Mouse (Mus musculus) liver, embryonic 16.5 days (tissue): Measurements from ENCODE around the gene Ccdc149. TPM values are rescaled to one million over a fixed set of nuclear protein-coding genes. Genes with fewer than 3 reads are reported as not detected.

Experiments used
- ATAC-seq: fragments of 200-750 bp; cut with Nextera tagmentation; 2 replicates; pipeline ENCODE4 v1.8.0; 2017; ENCODE audit warnings: low read depth, mild to moderate bottlenecking, moderate number of reproducible peaks, moderate library complexity
- H3K27ac ChIP-seq: fragments of 300-500 bp; sonication (generic); 2 replicates; pipeline ENCODE4 v1.5.1; 2014; ENCODE audit warnings: mild to moderate bottlenecking, low read length
- H3K27me3 ChIP-seq: fragments of 300-500 bp; sonication (generic); 2 replicates; pipeline ENCODE4 v1.6.1; 2014; ENCODE audit warnings: low read depth, low read length, mixed read lengths; ENCODE audit not compliant: control insufficient read depth, insufficient read depth
- H3K36me3 ChIP-seq: fragments of 300-500 bp; sonication (generic); 2 replicates; pipeline ENCODE4 v1.6.1; 2014; ENCODE audit warnings: mild to moderate bottlenecking; ENCODE audit not compliant: control insufficient read depth, insufficient read depth
- H3K4me1 ChIP-seq: fragments of 300-500 bp; sonication (generic); 2 replicates; pipeline ENCODE4 v1.6.1; 2014; ENCODE audit warnings: low read depth, low read length, mixed read lengths; ENCODE audit not compliant: control insufficient read depth
- H3K4me2 ChIP-seq: fragments of 300-500 bp; sonication (generic); 2 replicates; pipeline ENCODE4 v1.6.1; 2014; ENCODE audit warnings: low read depth, low read length, mixed read lengths
- H3K4me3 ChIP-seq: fragments of 300-500 bp; sonication (generic); 2 replicates; pipeline ENCODE4 v1.5.1; 2014; ENCODE audit warnings: low read depth, mild to moderate bottlenecking, low read length
- H3K9ac ChIP-seq: fragments of 300-500 bp; sonication (generic); 2 replicates; pipeline ENCODE4 v1.6.1; 2014; ENCODE audit warnings: low read depth, low read length
- H3K9me3 ChIP-seq: fragments of 300-500 bp; sonication (generic); replicated peaks from 2 replicates; pipeline ENCODE4 v1.6.1; 2016; ENCODE audit warnings: low read length; ENCODE audit not compliant: control insufficient read depth
- WGBS: fragments of 180-500 bp; shearing (Covaris S2); extraction: QIAGEN DNeasy Blood & Tissue Kit; methylation state at CpG from one replicate; pipeline ENCODE4 v1.1.7; 2014; ENCODE audit not compliant: insufficient replicate concordance; 5-methylcytosine and 5-hydroxymethylcytosine counted together
- polyA plus RNA-seq: library from polyadenylated mRNA; unstranded; fragments of >200 nt; fragmentation: Nextera tagmentation; extraction: Ambion mirVana; gene quantifications from 2 replicates; pipeline ENCODE4 v1.2.1, GENCODE M21; 2015

The Ccdc149 gene
- 0.70 and 0.86 TPM in 2 replicates for polyA plus RNA-seq

DNA sequence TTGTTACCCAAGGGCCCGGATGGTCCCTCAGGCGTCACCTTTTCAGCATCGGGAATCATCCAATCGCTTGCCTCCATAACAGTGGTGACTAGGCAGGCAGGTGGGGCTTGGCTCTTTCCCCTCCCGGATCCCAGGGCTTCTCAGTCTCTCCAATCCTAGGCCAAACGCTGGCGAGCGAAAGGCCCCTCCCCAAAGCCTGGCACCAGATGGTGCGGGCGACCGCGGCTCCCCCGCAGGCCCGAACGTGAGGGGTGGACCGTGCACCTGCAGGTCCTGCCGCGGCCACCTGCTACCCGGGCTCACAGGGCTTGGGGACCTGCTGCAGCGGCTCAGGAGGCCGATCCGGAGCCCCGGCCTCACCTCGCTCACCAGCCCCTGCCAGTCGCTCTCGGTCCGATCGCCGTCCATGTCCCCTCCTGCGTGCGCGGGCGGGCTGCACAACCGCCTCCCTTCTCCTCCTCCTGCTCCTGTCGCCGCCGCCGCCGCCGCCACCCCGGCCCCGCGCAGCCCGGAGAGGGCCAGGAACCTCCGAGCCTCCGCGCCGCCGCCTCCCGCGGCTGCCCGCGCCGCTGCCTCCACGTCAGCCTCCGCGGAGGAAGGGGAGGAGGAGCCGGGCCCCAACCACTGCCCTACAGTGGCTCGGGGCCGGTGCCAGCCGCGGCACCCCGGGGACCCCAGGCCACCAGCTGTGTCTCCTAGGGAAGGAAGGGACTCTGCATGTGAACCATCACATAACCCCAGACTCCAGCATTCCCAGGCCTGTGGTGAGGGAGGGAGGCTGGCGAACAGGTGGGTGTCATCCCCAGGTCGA lies at the start of gene Ccdc149:
Gene Ccdc149 (minus strand): TSS at position 531 of the 811 bp plus-strand sequence.
- peak; percentile 89 for ATAC-seq
- peak within 1 kb of the TSS; percentile 63 for H3K4me3 ChIP-seq
- peak within 1 kb of the TSS; percentile 62 for H3K9ac ChIP-seq
- H3K9me3 ChIP-seq = no peaks in the 10 kb centered on the region
- WGBS = 2% methylated on average over 62 of the region's 65 CpGs
- no peaks in the 10 kb centered on the region for H3K4me1 ChIP-seq
- peak within 1 kb of the TSS; percentile 63 for H3K4me2 ChIP-seq
- no peaks in the 10 kb centered on the region for H3K36me3 ChIP-seq
- H3K27me3 ChIP-seq = no peaks in the 10 kb centered on the region; the same call in 1 of the 2 replicates
- H3K27ac ChIP-seq = no peak within 1 kb of the TSS

DNA sequence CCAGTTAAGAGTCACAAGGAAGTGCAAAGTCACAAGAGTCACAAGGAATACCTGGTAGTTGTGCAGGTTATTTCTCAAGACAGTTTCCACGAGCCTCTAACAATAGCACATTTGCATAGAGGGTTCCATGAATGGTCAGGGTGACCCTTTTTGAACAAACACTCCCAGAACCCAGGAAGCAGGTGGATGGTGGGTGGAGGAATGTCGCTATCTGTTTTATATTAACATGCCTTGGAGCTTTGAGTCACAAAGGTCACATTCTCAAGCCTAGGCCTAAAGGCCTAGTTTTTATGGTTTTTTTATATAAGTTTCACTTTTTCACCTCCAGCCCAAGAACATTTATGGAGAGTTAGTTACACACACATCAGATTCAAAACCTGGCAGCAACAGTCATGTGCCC lies 48.6 kb upstream of the Ccdc149 start:
- H3K4me1 ChIP-seq = no peaks in the 10 kb centered on the region; the same call in 1 of the 2 replicates
- 53% methylated on average over 2 of the region's 2 CpGs for WGBS
- H3K27ac ChIP-seq = no peak overlapping the region
- H3K9ac ChIP-seq = no peak overlapping the region
- no peak overlapping the region for H3K4me3 ChIP-seq
- no peak for ATAC-seq
- no peaks in the 10 kb centered on the region; the same call in 1 of the 2 replicates for H3K9me3 ChIP-seq
- no peaks in the 10 kb centered on the region for H3K36me3 ChIP-seq
- peaks cover 2% of the 10 kb centered on the region; the same call in 1 of the 2 replicates for H3K27me3 ChIP-seq
- no peak overlapping the region for H3K4me2 ChIP-seq

DNA sequence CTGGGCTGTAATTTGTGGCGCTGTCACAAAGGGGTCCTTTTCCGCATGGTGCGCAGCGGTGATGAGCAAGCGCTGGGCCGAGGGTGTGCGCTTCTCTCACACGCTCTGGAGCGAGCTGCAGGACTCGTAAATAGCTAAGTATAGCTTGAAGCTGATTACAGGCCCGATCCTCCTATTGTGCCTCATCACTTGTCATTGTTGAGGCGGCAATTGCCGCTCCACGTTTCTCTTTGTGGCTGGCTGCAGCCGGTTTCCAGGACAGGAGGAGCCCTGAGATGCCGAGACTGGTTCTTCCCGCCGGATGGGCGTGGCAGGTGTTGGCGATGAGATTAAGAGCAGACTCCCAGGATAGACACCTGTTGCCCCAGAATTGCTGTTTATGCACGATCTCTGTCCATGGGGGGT lies 44.8 kb upstream of the Ccdc149 start:
- H3K27me3 ChIP-seq = peaks cover 2% of the 10 kb centered on the region; the same call in 1 of the 2 replicates
- H3K4me2 ChIP-seq = 0 out of 2 replicates have a peak overlapping the region, but pooled peaks have one; percentile 6
- ATAC-seq = no peak
- no peak overlapping the region for H3K27ac ChIP-seq
- WGBS = 22% methylated on average over 21 of the region's 21 CpGs
- H3K4me1 ChIP-seq = no peaks in the 10 kb centered on the region; the same call in 1 of the 2 replicates
- H3K9me3 ChIP-seq = no peaks in the 10 kb centered on the region; the same call in 1 of the 2 replicates
- no peaks in the 10 kb centered on the region for H3K36me3 ChIP-seq
- no peak overlapping the region for H3K4me3 ChIP-seq
- H3K9ac ChIP-seq = no peak overlapping the region

DNA sequence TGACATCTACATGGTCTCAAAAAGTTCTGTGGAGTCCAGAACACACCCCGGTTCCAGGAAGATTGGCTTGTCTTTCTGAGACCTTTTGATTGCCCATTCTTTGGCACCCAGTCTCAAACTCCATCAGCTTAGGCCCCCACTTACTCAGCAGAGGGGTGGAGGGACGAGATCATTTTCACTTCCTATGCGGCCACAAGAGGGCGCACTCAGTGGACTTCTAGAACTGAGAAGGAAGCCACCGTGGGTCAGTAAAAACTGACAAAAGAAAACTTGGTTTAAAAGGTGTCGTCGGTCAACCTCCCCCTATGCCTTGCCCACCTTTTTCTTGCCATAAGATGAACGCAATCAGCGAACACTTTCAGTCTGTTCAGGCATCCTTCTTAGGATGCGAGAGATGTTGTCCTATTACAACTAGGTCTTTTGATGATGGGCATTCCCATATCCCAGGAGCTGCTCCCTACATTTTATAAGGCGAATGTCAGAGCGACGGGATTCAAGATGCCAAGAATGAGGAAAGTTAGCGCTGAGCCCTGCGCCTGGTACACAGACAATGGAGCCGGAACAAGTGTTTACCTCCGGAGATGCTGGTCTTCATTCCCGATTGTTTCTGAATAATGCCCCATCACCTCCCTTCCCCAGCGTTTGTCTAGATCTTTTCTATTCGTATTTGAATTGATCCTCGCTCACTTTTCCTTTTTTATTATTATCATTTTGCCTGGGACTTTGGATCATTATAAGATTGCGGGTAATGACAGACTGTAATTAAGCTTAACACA lies 44.1 kb upstream of the Ccdc149 start:
- Histone ChIP-seq H3K4me3 (no peak overlapping the region), H3K9ac (no peak overlapping the region), H3K4me1 (no peaks in the 10 kb centered on the region; the same call in 1 of the 2 replicates), H3K27ac (no peak overlapping the region), H3K27me3 (peaks cover 2% of the 10 kb centered on the region; the same call in 1 of the 2 replicates), H3K9me3 (no peaks in the 10 kb centered on the region; the same call in 1 of the 2 replicates), H3K4me2 (no peak overlapping the region), H3K36me3 (no peaks in the 10 kb centered on the region)
- ATAC-seq = no peak
- 26% methylated on average over 22 of the region's 22 CpGs for WGBS

DNA sequence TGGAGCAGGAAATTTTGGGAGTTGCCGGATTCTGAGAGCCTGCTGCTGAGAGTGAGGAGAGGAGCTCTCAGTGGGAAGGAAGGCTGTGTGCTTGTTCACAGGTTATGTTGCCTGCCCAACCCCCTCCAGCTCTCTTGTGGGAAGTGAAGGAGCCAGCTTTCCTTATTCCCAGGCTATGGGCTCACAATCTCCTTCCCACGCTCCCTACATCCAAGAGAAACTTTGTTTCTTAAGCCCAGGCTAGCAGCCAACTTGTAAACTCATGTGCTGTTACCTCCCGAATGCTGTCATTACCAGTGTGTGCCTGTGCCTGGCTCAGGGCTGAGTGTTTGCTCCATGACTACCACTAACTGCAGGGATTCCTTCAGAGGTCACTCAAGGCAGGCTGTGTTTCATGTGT lies 39.8 kb upstream of the Ccdc149 start:
- ATAC-seq = no peak
- no peak overlapping the region for H3K27ac ChIP-seq
- H3K9me3 ChIP-seq = no peaks in the 10 kb centered on the region
- H3K27me3 ChIP-seq = 0 out of 2 replicates have a peak, but pooled peaks cover under 1% of the 10 kb centered on the region
- no peak overlapping the region for H3K4me2 ChIP-seq
- no peaks in the 10 kb centered on the region for H3K36me3 ChIP-seq
- WGBS = 55% methylated on average over 3 of the region's 3 CpGs
- no peak overlapping the region for H3K4me3 ChIP-seq
- H3K4me1 ChIP-seq = no peaks in the 10 kb centered on the region; the same call in 1 of the 2 replicates
- no peak overlapping the region for H3K9ac ChIP-seq

DNA sequence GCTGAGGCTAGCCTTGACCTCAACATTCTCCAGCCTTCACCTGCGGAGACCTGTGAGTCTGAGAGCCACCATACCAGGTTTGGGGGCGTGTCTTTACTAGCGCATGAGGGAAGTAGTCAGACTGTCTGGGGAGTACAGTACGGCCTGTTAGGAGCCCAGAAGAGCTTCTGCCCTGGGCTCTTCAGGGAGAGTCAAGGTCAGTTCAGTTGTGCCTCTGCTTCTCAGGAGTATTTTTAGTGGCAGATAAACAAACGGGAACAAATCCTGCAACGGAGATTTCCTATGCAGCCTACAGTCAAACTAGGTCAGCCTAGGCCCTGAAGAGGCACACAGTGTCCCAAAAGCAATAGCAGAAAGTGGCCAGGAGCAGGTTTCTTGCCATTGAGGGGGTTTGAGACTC lies 38.1 kb upstream of the Ccdc149 start:
- Histone ChIP-seq H3K27ac (no peak overlapping the region), H3K9me3 (no peaks in the 10 kb centered on the region), H3K9ac (no peak overlapping the region), H3K36me3 (no peaks in the 10 kb centered on the region), H3K4me3 (no peak overlapping the region), H3K27me3 (no peaks in the 10 kb centered on the region), H3K4me1 (no peaks in the 10 kb centered on the region), H3K4me2 (no peak overlapping the region)
- no peak for ATAC-seq
- 70% methylated on average over 6 of the region's 6 CpGs for WGBS

DNA sequence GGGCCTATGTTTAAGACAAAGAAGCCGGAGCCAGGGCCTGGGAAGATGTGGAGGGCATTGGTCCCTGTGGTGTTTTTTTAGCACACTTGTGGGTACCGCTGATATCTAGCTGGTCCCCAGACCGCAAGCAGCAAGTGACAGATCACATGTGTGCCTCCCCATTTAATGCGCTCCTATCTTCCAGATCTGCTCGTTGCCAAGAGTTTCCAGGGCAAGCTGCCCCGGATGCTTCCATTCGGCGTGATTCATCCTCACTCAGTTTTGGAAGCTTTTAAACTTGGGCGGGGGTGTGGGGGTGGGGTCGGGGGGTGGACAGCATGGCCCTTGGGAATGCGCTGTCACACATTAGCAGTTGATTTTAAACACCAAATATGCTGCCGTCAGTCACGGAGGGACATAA lies 33.3 kb upstream of the Ccdc149 start:
- no peak overlapping the region for H3K9ac ChIP-seq
- H3K4me3 ChIP-seq = no peak overlapping the region
- no peaks in the 10 kb centered on the region for H3K27me3 ChIP-seq
- no peaks in the 10 kb centered on the region for H3K4me1 ChIP-seq
- ATAC-seq = no peak
- no peak overlapping the region for H3K27ac ChIP-seq
- no peaks in the 10 kb centered on the region for H3K36me3 ChIP-seq
- 71% methylated on average over 13 of the region's 13 CpGs for WGBS
- no peaks in the 10 kb centered on the region for H3K9me3 ChIP-seq
- H3K4me2 ChIP-seq = no peak overlapping the region

DNA sequence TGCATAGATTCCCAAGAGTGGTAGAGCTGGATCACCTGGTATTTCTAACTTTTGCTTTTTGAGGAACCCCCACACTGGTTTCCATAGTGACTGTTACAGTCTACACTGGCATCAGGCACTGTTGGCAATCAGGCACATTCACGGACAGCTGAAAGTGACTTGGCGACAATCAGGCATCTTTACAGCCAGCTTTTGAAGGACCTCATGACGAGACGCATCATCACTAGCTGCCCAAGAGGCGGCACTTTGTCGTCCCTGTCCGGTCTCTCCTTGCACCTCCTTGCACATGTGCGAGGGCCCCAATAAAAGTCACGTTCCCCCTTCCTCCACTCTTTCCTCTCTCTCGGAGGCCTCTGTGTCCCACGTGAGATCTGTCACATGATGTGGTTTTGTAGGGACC lies 32.8 kb upstream of the Ccdc149 start:
- H3K27ac ChIP-seq = no peak overlapping the region
- ATAC-seq = no peak
- no peaks in the 10 kb centered on the region for H3K36me3 ChIP-seq
- H3K27me3 ChIP-seq = no peaks in the 10 kb centered on the region
- WGBS = 82% methylated on average over 11 of the region's 11 CpGs
- H3K9ac ChIP-seq = no peak overlapping the region
- H3K4me1 ChIP-seq = no peaks in the 10 kb centered on the region
- H3K4me3 ChIP-seq = no peak overlapping the region
- H3K4me2 ChIP-seq = no peak overlapping the region
- H3K9me3 ChIP-seq = no peaks in the 10 kb centered on the region
